Mouse (Mus musculus) heart, embryonic 11.5 days (tissue): ENCODE data around the gene Hand1. TPM values are rescaled to one million over a fixed set of nuclear protein-coding genes. Genes with fewer than 3 reads are reported as not detected.

Experiments used
- ATAC-seq: fragments of 200-750 bp; cut with Nextera tagmentation; replicated peaks from 2 replicates; pipeline ENCODE4 v1.8.0; 2017; ENCODE audit warnings: moderate library complexity; ENCODE audit not compliant: insufficient number of reproducible peaks, low FRiP score, low TSS enrichment
- H3K27ac ChIP-seq: fragments of 300-500 bp; sonication (generic); 2 replicates; pipeline ENCODE4 v1.5.1; 2014; ENCODE audit warnings: mild to moderate bottlenecking, low read depth, low read length
- H3K27me3 ChIP-seq: fragments of 300-500 bp; sonication (generic); 2 replicates; pipeline ENCODE4 v1.6.1; 2014; ENCODE audit warnings: mild to moderate bottlenecking, low read length, mixed read lengths; ENCODE audit not compliant: control insufficient read depth, insufficient read depth
- H3K36me3 ChIP-seq: fragments of 300-500 bp; sonication (generic); 2 replicates; pipeline ENCODE4 v1.6.1; 2014; ENCODE audit warnings: mild to moderate bottlenecking, low read length, moderate library complexity, mixed read lengths; ENCODE audit not compliant: control insufficient read depth, insufficient read depth
- H3K4me1 ChIP-seq: fragments of 300-500 bp; sonication (generic); 2 replicates; pipeline ENCODE4 v1.6.1; 2014; ENCODE audit warnings: low read length; ENCODE audit not compliant: control insufficient read depth, insufficient read depth
- H3K4me2 ChIP-seq: fragments of 300-500 bp; sonication (generic); 2 replicates; pipeline ENCODE4 v1.6.1; 2014; ENCODE audit warnings: mild to moderate bottlenecking, moderate library complexity
- H3K4me3 ChIP-seq: fragments of 300-500 bp; sonication (generic); 2 replicates; pipeline ENCODE4 v1.5.1; 2014; ENCODE audit warnings: low read depth, low read length
- H3K9ac ChIP-seq: fragments of 300-500 bp; sonication (generic); 2 replicates; pipeline ENCODE4 v1.6.1; 2014; ENCODE audit warnings: mild to moderate bottlenecking, low read depth, low read length, moderate library complexity
- H3K9me3 ChIP-seq: fragments of 300-500 bp; sonication (generic); replicated peaks from 2 replicates; pipeline ENCODE4 v1.6.1; 2016; ENCODE audit warnings: low read length; ENCODE audit not compliant: control insufficient read depth
- WGBS: fragments of 180-500 bp; shearing (Covaris S2); extraction: QIAGEN DNeasy Blood & Tissue Kit; methylation state at CpG from one replicate; pipeline ENCODE4 v1.1.7; 2014; ENCODE audit not compliant: insufficient replicate concordance; 5-methylcytosine and 5-hydroxymethylcytosine counted together
- polyA plus RNA-seq: library from polyadenylated mRNA; unstranded; fragments of >200 nt; fragmentation: Nextera tagmentation; extraction: Ambion mirVana; gene quantifications from 2 replicates; pipeline ENCODE4 v1.2.1, GENCODE M21; 2014

The Hand1 gene
- polyA plus RNA-seq, 1 experiment from 2014 or later, result 61.9 TPM

DNA sequence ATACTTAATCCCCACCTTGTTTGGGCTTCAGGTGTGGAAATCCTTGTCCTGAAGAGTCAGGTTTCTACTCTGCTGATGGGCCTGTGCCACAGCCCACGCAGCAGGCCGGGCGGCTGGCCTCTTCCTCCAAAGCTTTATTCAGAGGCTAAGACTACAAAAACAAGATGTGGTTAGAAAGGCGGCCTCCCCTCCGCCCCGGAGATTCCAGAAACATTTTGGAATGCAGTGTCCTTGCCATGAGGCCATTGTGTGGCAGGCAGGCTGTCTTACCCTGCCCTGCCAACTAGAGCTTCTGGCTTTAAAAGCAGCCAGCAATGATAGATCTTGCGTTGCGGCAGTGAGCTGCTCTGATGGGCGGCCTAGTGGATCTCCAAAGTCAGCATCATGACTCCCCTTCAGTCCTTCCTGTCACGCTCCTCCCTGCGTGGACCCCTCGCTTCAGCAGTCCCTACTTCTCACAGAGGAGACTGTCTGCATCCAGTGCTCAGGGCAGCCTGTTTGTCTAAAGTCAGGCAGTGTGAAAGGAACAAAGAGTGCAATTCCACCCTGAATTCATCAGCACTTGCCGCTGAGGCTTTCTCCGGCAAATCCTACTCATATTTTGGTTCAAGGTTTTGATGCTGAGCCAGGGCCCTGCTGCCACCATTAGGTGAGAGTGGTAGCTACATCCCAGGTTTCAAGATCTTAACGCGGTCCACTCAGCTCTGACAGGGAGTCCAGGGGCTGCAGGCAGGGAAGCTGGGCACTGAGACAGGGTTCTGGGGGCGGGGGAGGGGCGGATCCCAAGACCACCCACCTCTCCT is 45.8 kb downstream of the Hand1 start:
- ATAC-seq, result no peak
- Histone ChIP-seq H3K4me3 (no peak overlapping the region), H3K4me2 (no peak overlapping the region), H3K9me3 (no peaks in the 10 kb centered on the region), H3K27ac (no peak overlapping the region), H3K9ac (0 out of 2 replicates have a peak overlapping the region, but pooled peaks have one; percentile 5), H3K27me3 (no peaks in the 10 kb centered on the region), H3K4me1 (0 out of 2 replicates have a peak, but pooled peaks cover 3% of the 10 kb centered on the region), H3K36me3 (peaks cover 4% of the 10 kb centered on the region; the same call in 1 of the 2 replicates)
- 56% methylated on average over 18 of the region's 18 CpGs for WGBS

GRCm38 (mm10) chr11:57779824-57780223 is 52.8 kb downstream of the Hand1 start:
- no peaks in the 10 kb centered on the region; the same call in 1 of the 2 replicates for H3K27me3 ChIP-seq
- H3K4me3 ChIP-seq, result no peak overlapping the region
- H3K9me3 ChIP-seq, result no peaks in the 10 kb centered on the region
- WGBS, result 84% methylated on average over 14 of the region's 14 CpGs
- no peak overlapping the region for H3K4me2 ChIP-seq
- H3K27ac ChIP-seq, result no peak overlapping the region
- no peak overlapping the region for H3K9ac ChIP-seq
- ATAC-seq, result no peak
- peaks cover 4% of the 10 kb centered on the region; the same call in 1 of the 2 replicates for H3K36me3 ChIP-seq
- H3K4me1 ChIP-seq, result 0 out of 2 replicates have a peak, but pooled peaks cover 2% of the 10 kb centered on the region

Other genes with a start within 250 kb of the Hand1 start
- gene Galnt10, start 187.4 kb downstream of the Hand1 start, polyA plus RNA-seq, result 7.1 and 10.6 TPM in 2 replicates
- 10.7 and 10.8 TPM in 2 replicates for gene Sap30l, start 31.2 kb downstream of the Hand1 start, polyA plus RNA-seq
- 16.9 and 19.5 TPM in 2 replicates for gene Larp1, start 176.2 kb upstream of the Hand1 start, polyA plus RNA-seq